In the genomic region with DNA sequence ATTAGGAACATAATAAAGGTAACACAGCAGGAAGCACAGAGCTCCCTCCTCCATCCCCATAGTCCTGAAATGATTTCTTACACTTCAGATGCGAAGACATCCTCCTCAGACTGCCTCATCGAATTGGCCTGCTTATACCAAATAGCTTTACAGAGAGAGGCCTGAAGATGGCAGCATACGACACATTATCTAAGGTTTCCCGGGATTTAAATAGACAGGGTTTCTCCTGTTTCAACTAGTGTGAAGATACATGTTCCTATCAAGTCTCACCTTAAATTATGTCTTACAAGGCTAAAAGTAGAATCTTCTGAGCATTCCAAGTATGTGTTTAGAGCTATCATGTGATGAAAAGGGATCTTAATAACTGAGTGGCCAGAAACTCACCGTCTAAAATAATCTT, we compare ENCODE assay signal across 9 mouse cellular contexts. TPM values are rescaled to one million over a fixed set of nuclear protein-coding genes. Genes with fewer than 3 reads are reported as not detected.
A peak's percentile ranks its signal among the peaks of the same experiment; 100 is the strongest.
DNase-seq lines count a peak whose midpoint lies in the region; ATAC-seq lines count a peak whose summit lies in the region.
"Had no signal": no experiment of that assay in that cellular context is flagged by ENCODE, and none has a peak within 500 bp of the region (broad histone marks: within the 10 kb centered on the region; RNA-seq: fewer than 3 reads in every experiment).

No protein-coding gene starts in this region.

- no peaks in the 10 kb centered on the region for H3K9me3 ChIP-seq in heart, embryonic 11.5 days (replicated peaks; ENCODE audit: control insufficient read depth, low read length)
- no peaks in the 10 kb centered on the region for H3K9me3 ChIP-seq in hindbrain, embryonic 16.5 days (ENCODE audit: control insufficient read depth, low read length)

- H3K4me1 ChIP-seq in heart, embryonic 11.5 days (ENCODE audit: control insufficient read depth, insufficient read depth, low read length): no peaks in the 10 kb centered on the region
- H3K4me1 ChIP-seq in hindbrain, embryonic 16.5 days (ENCODE audit: control insufficient read depth, insufficient read depth, low read depth, low read length): no peaks in the 10 kb centered on the region

- ATAC-seq in heart, embryonic 11.5 days (replicated peaks; ENCODE audit: insufficient number of reproducible peaks, low FRiP score, low TSS enrichment): no peak
- 0 out of 2 replicates have a peak, but pooled peaks have one; percentile 63 for ATAC-seq in hindbrain, embryonic 16.5 days

- no peak overlapping the region for H3K9ac ChIP-seq in heart, embryonic 11.5 days (ENCODE audit: low read depth, low read length)
- H3K9ac ChIP-seq in hindbrain, embryonic 16.5 days (ENCODE audit: low read depth, low read length): no peak overlapping the region

- H3K4me3 ChIP-seq in heart, embryonic 11.5 days (ENCODE audit: low read depth, low read length): no peak overlapping the region
- no peak overlapping the region for H3K4me3 ChIP-seq in hindbrain, embryonic 16.5 days (ENCODE audit: low read length)

- peak; percentile 29 for DNase-seq in heart, postnatal 10 days
- DNase-seq in right cerebral cortex, postnatal 10 days (ENCODE audit: low spot score in 2 of 2): peak; percentile 42 to 48
- DNase-seq in right cerebral cortex, postnatal 14 days: no peak
- DNase-seq in thymus, adult 18-20 months: no peak
- DNase-seq in cerebellum, postnatal 25 days: no peak
- DNase-seq in spleen, postnatal 10 days (ENCODE audit: low spot score in 2 of 2): no peak

- H3K4me2 ChIP-seq in heart, embryonic 11.5 days: no peak overlapping the region
- no peak overlapping the region for H3K4me2 ChIP-seq in hindbrain, embryonic 16.5 days (ENCODE audit: low read length)

- 50% methylated on average over 5 of the region's 5 CpGs for WGBS in heart, embryonic 11.5 days (ENCODE audit: insufficient replicate concordance)
- 53% methylated on average over 5 of the region's 5 CpGs for WGBS in hindbrain, embryonic 16.5 days

- no peak overlapping the region for H3K27ac ChIP-seq in heart, embryonic 11.5 days (ENCODE audit: low read depth, low read length)
- no peak overlapping the region for H3K27ac ChIP-seq in hindbrain, embryonic 16.5 days (ENCODE audit: low read depth, low read length)

- intact Hi-C loops in heart, postnatal 10 days (cut with DNase I): loop anchor here (1.0 to 5.0 kb wide), 3 partner anchors 64 to 219 kb away; no protein-coding TSS in a partner anchor

- H3K27me3 ChIP-seq in heart, embryonic 11.5 days (ENCODE audit: control insufficient read depth, insufficient read depth, low read length): no peaks in the 10 kb centered on the region
- no peaks in the 10 kb centered on the region for H3K27me3 ChIP-seq in hindbrain, embryonic 16.5 days (replicated peaks; ENCODE audit: control insufficient read depth, insufficient read depth, low read length)

- H3K36me3 ChIP-seq in heart, embryonic 11.5 days (ENCODE audit: control insufficient read depth, insufficient read depth, low read length): peaks cover 26% of the 10 kb centered on the region
- H3K36me3 ChIP-seq in hindbrain, embryonic 16.5 days (ENCODE audit: control insufficient read depth, insufficient read depth, low read length): peaks cover 33% of the 10 kb centered on the region

RNA-seq across cellular contexts. Expression of gene Arl9, which starts 5.4 kb away (rescaled TPM):
- not detected for total RNA-seq in heart, postnatal 10 days (2021)
- 0.46 TPM in 1 of 2 replicates, not detected in the other for polyA plus RNA-seq in heart, embryonic 11.5 days (2014; fragmentation: Nextera tagmentation; extraction: Ambion mirVana)
- not detected in 2 replicates for polyA plus RNA-seq in hindbrain, embryonic 16.5 days (2015; fragmentation: Nextera tagmentation; extraction: Ambion mirVana)
- polyA plus RNA-seq: neural tube, embryonic 11.5 days had no signal

RNA-seq across cellular contexts. Expression of gene Thegl, which starts 17.4 kb away (rescaled TPM):
- total RNA-seq in heart, postnatal 10 days (2021): not detected
- polyA plus RNA-seq in heart, embryonic 11.5 days (2014; fragmentation: Nextera tagmentation; extraction: Ambion mirVana): 0.21 TPM in 1 of 2 replicates, not detected in the other
- polyA plus RNA-seq in hindbrain, embryonic 16.5 days (2015; fragmentation: Nextera tagmentation; extraction: Ambion mirVana): 0.40 and 0.73 TPM in 2 replicates

RNA-seq across cellular contexts. Expression of gene Srp72, which starts 23.9 kb away (rescaled TPM):
- 10 to 100 TPM; 74.0 to 75.6 TPM for total RNA-seq in heart, postnatal 10 days (2021)
- polyA plus RNA-seq in heart, embryonic 11.5 days (2014; fragmentation: Nextera tagmentation; extraction: Ambion mirVana): 51.4 and 51.9 TPM in 2 replicates
- polyA plus RNA-seq in hindbrain, embryonic 16.5 days (2015; fragmentation: Nextera tagmentation; extraction: Ambion mirVana): 89.5 and 92.2 TPM in 2 replicates

RNA-seq across cellular contexts. Expression of gene Ppat, which starts 47.0 kb away (rescaled TPM):
- total RNA-seq in heart, postnatal 10 days (2021): 10 to 100 TPM; 14.6 to 15.9 TPM
- 38.7 and 39.6 TPM in 2 replicates for polyA plus RNA-seq in heart, embryonic 11.5 days (2014; fragmentation: Nextera tagmentation; extraction: Ambion mirVana)
- polyA plus RNA-seq in hindbrain, embryonic 16.5 days (2015; fragmentation: Nextera tagmentation; extraction: Ambion mirVana): 12.2 TPM in 2 replicates

RNA-seq across cellular contexts. Expression of gene Paics, which starts 47.3 kb away (rescaled TPM):
- 100 to 1,000 TPM; 166 to 168 TPM for total RNA-seq in heart, postnatal 10 days (2021)
- 270 and 300 TPM in 2 replicates for polyA plus RNA-seq in heart, embryonic 11.5 days (2014; fragmentation: Nextera tagmentation; extraction: Ambion mirVana)
- 193 and 194 TPM in 2 replicates for polyA plus RNA-seq in hindbrain, embryonic 16.5 days (2015; fragmentation: Nextera tagmentation; extraction: Ambion mirVana)

Comparison
In these comparisons a context has a peak if more than half of its experiments do, and no peak if none do; other contexts are left out.
1. DNase-seq: peak in heart, postnatal 10 days (2 of 2) and right cerebral cortex, postnatal 10 days (2 of 2); none in right cerebral cortex, postnatal 14 days (single experiment), thymus, adult 18-20 months (0 of 2), cerebellum, postnatal 25 days (0 of 2) and spleen, postnatal 10 days (0 of 2).